Mouse (Mus musculus) cerebellum, adult 2 months (tissue): ENCODE measurements around the gene Cttnbp2nl.

ENCODE experiments used
- CTCF ChIP-seq: fragments of 200-500 bp; IDR thresholded peaks from 2 replicates; pipeline ENCODE4 v1.5.1; 2011; ENCODE audit warnings: low read depth, mild to moderate bottlenecking, control low read depth, low read length, moderate library complexity, borderline replicate concordance; ENCODE audit not compliant: insufficient read depth
- POLR2A ChIP-seq: fragments of 200-500 bp; IDR thresholded peaks from 2 replicates; pipeline ENCODE4 v1.6.1; 2011; ENCODE audit warnings: low read length, control low read depth, borderline replicate concordance; ENCODE audit not compliant: insufficient read depth

DNA sequence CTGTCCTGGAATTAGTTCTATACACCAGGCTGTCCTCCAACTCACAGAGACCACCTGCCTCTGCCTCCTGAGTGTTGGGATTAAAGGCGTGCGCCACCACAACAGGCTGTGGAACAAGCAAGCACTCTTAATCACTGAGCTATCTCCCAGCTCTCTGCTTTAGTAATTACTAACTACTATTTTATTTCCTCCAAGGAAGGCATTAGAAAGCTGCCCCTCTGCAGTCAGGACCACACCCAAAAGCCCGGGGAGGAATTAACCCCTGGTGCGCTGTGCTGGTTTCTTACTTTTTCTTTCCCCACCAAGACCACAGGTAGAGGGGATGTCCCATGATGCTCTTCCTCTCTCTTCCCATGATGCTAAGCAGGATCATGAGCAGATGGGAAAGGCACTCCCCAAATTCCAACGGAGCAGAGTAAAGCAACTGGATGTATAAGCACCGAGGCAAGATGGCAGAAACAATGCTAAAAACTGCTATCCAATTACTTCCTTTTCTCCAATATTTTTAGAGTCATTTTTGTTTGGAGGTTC, 15.6 kb downstream of the Cttnbp2nl start:
- TF ChIP-seq CTCF (no peak), POLR2A (no peak)
